Mouse (Mus musculus) embryonic fibroblast, embryonic 13.5 days (primary cell): ENCODE measurements around the gene Gm14862.

Experiments
- CTCF ChIP-seq: IDR thresholded peaks from 2 replicates; pipeline ENCODE4 v1.5.1; 2011; ENCODE audit warnings: mild to moderate bottlenecking, control low read depth, low read length, moderate library complexity, borderline replicate concordance; ENCODE audit not compliant: insufficient read depth
- POLR2A ChIP-seq: IDR thresholded peaks from 2 replicates; pipeline ENCODE4 v1.6.1; 2011; ENCODE audit warnings: low read depth, mild to moderate bottlenecking, control low read depth, low read length, moderate library complexity

- TF ChIP-seq CTCF (no peak), POLR2A (no peak)
Observed at GRCm38 (mm10) chrX:9298413-9298864, 41.7 kb upstream of the Gm14862 start.
